Mouse (Mus musculus) adrenal gland, adult (tissue): Measurements from ENCODE around the gene Kcns1.
"Not testable (repeated sequence)": the region's sequence is repeated elsewhere in the genome, so short reads cannot be mapped to it uniquely, and the experiment has no call there.

ENCODE experiments used
- DNase-seq, 2 experiments: peaks; one replicate each; pipeline ENCODE4 v3.0.0; 2022 to 2023; ENCODE audit warnings: low spot score in 1 of 2; ENCODE audit not compliant: inconsistent age in 2 of 2

Kcns1 gene

DNA sequence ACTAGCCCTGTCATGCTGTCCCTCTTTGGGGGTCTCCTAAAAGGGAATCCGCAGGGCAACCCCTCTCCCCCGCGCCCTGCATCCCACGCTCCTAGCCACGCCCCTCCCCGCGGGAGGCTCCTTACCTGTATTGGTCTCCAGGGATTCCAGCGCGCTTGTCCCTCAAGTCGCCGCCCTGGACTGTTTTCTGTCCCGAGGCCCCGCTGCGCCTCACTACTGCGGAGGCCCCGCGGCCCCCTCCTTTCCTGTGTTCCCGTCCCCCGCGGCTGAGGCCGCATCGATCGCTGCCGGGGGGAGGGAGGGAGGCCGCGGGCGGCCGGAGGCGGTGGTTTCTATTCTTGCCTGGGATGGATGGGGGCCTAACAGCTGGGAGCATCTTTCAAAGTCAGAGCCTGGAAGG is at the start of gene Kcns1:
Gene Kcns1 (minus strand): TSS at position 212 of the 400 bp plus-strand sequence.
- DNase-seq: no peak

DNA sequence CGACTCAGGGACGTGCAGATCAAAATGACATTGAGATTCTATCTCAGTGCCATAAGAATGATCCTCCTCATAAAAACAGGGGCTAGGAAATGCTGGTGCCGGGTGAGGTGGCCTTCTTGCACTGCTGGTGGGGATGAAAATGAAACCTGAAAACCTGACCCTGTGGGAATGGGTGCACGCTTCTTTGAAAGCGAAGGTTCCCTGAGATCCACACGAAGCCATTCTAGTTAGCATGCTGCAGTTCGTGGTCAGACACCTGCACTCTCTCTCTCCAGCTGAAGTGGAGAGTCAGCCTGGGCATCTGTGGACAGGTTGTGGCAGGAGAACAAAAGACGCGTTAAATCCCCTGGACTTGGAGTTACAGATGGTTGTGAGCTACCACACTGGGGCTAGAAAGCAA is 48.4 kb upstream of the Kcns1 start:
- no peak for DNase-seq

GRCm38 (mm10) chr2:164212711-164213110 is 41.8 kb upstream of the Kcns1 start:
- no peak for DNase-seq

DNA sequence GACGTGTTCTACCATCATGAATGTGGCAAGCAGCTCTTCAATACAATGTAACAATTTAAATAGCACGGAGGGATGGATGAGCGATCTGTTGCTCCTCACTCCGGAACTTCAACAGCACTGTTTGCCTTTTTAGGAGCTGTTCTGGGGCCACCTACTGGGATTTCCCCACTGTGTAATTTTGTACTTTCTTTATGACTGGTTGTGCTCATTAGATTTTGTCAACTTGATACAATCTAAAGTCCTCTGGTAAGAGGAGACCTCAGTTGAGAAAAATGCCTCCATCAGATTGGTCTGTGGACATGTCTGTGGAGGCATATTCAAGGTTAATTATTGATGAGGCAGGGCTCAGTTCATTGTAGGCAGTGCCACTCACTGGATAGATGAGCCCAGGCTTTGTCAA is 40.0 kb upstream of the Kcns1 start:
- DNase-seq: no peak

GRCm38 (mm10) chr2:164206676-164207075 is 35.8 kb upstream of the Kcns1 start:
- DNase-seq: peak in 1 of 2 experiments; percentile 56

DNA sequence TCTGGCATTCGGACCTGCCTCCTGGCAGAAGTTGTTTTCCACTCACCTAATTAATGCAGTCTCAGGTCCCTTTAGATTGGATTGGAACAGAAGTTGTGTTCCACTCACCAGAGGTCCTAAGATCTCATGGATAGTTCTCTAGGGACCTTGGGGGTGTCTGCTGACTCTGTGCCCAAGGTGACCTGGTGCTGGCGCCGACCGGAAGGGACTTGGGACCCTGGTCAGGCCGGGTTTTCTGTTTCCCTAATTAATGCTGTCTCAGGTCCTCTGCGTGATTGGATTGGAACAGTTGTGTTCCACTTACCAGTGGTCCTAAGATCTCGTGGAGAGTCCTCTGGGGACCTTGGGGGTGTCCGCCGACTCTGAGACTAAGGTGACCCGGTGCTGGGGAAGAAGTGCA is 35.1 kb upstream of the Kcns1 start:
- DNase-seq: not testable (repeated sequence)

GRCm38 (mm10) chr2:164199626-164200327 is 28.9 kb upstream of the Kcns1 start, which contains the start of gene Wfdc15a:
TSS of gene Wfdc15a (minus strand) at chr2:164200130.
- DNase-seq: no peak

GRCm38 (mm10) chr2:164196700-164196990 is 25.7 kb upstream of the Kcns1 start:
- peak; percentile 57 to 71 for DNase-seq

- peak; percentile 26 to 85 for DNase-seq
These were observed 25.2 kb upstream of the Kcns1 start for GRCm38 (mm10) chr2:164195971-164196699.

DNA sequence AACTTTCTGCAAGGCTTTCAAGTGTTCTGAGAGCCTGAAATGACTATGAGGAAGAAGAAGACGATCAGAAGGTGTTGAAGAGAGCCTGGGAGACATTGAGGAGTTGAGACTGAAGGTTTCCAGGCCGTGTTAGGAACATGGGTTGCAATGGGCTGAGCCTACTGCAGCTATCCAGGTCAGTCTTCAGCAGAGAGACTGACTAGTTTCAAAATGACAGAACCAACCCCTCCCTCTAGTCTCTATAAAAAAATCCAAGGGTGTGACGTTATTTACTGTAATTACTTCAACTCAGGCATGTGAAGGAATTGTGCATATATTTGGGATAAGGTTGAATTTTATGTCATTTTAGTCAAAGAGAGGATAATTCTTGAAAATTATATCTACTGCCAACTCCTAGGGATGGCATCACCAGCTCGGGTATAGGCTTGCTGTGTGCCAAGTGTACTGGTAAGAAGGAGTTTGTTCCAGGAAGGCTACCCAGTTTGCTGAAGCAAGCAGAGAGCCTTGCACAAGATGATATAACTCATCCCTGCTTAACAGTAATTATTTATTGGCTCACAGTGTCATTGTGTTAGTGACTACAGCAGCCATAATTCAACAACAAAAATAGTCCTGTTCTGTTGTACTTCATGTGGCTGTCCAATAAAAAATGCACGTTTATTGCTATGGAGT is 24.2 kb upstream of the Kcns1 start:
- peak; percentile 50 to 81 for DNase-seq

DNA sequence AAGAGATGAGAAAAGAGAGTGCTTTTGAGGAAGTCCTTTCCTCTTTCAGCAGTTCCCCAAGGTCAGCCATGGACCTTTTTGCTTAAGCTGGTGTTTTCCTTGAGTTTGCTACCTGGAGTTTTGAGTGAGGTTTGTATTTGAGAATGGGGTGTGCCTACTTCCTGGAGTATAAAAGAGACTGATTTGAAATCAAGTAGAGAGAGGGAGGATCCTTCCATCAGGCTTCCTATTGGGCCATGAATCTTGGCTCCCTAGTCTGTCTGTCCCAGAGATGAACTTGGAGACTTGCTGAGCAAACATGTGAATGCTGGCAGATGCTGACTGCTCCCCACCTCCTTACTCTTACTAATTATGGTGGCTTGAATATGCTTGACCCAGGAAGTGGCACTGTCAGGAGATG is 21.4 kb upstream of the Kcns1 start:
- DNase-seq: no peak

DNA sequence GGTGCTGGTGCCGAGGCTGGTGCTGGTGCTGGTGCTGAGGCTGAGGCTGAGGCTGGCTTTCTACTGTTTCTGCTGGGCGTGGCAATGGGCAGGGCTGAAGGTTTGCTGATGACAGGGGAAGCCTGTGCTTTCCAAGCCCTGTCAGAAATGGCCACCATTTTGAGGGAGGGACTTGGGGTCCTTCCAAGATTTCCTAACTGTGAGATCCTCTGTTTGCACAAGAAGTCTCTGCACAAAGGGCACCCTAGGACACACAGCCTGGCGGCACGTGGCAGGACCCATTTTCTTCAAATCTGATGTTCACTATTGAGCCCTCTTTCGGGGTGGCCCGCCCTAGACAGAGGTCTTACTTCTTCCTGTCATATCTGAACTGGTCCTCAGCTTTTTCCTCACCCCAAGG is 19.7 kb upstream of the Kcns1 start, which contains the start of gene Wfdc12:
Gene Wfdc12 (minus strand): TSS at position 33 of the 400 bp plus-strand sequence.
- peak in 1 of 2 experiments; percentile 32 for DNase-seq

DNA sequence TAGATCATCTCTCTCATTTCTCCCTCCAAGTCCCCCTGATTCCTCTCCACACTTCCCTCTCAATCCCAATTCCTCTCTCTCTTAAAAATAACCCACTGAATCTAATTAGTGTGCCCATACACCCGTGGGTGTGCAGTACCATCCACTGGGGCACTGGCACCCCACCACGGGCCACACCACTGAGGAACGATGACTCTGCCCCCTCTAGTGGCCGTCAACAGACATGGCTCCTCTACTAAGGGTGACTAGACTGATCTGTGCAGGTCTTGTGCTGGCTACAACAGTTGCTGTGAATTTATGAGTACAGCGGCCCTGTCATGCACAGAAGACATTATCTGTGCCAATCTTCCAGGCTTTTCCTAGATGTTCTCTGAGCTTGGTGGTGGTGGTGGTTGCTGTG is 17.8 kb upstream of the Kcns1 start:
- DNase-seq: peak in 1 of 2 experiments; percentile 52

DNA sequence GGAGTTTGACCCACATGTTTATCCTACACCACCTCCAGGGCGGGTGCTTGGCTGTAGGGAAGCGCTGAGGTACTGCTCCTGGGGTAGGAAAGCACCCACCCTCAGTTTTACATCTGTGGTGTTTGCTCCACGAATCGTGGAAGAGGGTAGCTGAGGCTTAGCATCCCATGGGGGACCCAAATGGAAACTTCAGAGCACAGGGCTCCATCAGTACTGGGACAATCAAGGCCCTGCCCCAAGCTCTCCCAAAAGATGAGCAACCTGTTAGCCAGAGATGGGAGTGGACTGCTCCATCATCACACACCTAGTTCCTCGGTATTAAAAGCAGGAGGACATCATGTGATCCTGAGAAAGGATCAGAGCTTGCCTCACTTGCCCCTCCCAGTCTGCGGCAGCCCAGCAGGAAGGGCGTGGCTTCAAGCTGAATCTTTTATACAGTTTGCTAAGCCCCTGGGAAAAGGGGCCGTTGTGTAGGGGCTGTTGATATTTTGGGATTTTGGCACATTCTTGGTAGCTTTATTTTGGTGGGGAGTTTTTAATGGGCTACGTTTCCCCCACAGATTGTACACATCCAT is 13.3 kb upstream of the Kcns1 start:
- peak in 1 of 2 experiments; percentile 13 for DNase-seq

DNA sequence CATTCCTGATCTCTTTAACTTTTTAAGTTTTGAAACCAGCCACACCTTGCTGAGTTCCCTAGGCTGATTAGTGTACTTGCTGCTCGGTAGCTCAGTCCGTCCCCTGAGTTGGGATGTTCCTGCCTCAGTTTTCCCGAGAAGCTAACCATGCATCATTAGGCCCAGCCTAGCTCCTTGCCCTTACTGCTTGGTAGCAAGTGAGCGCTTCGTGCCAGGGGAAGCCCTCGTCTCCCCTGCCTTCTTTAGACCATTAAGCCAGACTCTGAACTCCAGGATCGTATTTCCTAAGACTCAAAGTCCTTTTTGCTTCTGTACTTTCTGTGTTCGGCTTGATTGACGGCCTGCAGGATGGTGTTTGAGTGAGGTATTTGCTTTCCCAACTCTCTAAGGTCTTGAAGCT is 12.4 kb upstream of the Kcns1 start:
- DNase-seq: peak in 1 of 2 experiments; percentile 12

- DNase-seq: peak in 1 of 2 experiments; percentile 10
These were observed 11.9 kb upstream of the Kcns1 start, which contains the start of gene Wfdc5 for GRCm38 (mm10) chr2:164182692-164183255. TSS of gene Wfdc5 (minus strand) at chr2:164182742.

DNA sequence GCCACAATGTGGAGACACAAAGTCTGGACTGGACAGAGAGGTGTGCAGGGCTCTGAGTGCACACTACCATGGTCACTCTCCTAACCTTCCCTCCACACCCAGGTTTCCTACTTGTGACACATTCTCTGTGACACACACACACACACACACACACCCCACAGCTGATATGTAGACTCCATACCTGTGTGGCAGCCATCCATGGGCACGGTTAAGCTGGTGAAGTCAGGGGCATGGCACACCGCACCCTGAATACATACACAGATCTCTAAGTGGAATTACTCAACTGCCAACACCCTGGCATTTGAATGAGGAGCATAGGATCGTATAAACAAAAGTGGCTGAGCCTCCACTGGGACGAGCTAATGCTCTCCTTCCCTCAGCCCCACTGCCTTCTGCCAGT is 9.9 kb upstream of the Kcns1 start:
- no peak for DNase-seq

- peak in 1 of 2 experiments; percentile 78 for DNase-seq
These were observed 9.2 kb upstream of the Kcns1 start for GRCm38 (mm10) chr2:164180124-164180523.

DNA sequence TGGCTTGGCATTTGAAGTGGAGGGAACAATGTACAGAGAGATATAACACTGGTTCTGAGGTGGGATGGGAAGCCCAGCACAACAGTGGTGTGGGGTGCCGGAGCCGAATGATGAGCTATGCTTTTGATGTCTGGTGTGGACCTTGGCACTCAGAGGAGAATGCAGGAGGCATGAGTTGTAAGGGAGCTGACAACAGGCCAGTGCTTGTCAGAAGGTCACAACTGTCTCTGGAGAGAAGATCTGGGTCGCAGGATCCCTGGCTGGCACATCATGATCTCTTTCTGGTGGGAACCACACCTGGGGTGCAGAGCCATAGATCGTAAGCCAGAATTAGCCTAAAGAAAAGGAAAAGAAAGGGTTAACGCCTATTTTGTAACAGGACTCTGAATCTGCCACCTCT is 6.9 kb upstream of the Kcns1 start:
- peak in 1 of 2 experiments; percentile 73 for DNase-seq

GRCm38 (mm10) chr2:164175850-164176249 is 4.9 kb upstream of the Kcns1 start:
- no peak for DNase-seq
